Mouse (Mus musculus) heart, postnatal 36 days (tissue): ENCODE data around the gene Slc25a19. TPM values are rescaled to one million over a fixed set of nuclear protein-coding genes. Genes with fewer than 3 reads are reported as not detected.

ENCODE experiments used
- DNase-seq, 2 experiments: peaks; one replicate each; pipeline ENCODE4 v3.0.0; 2021 to 2022
- intact Hi-C: fragments of 180-260 bp; cut with DNase I; formaldehyde crosslinking; loops from one replicate; pipeline ENCODE4 v1.15.1; 2025
- total RNA-seq, 2 experiments: library from RNA; stranded (reverse); gene quantifications; 2 replicates each; pipeline ENCODE4 v1.2.3; 2021

Slc25a19 gene
- total RNA-seq, 2 experiments from 2014 or later: 35.5 to 38.8 TPM

DNA sequence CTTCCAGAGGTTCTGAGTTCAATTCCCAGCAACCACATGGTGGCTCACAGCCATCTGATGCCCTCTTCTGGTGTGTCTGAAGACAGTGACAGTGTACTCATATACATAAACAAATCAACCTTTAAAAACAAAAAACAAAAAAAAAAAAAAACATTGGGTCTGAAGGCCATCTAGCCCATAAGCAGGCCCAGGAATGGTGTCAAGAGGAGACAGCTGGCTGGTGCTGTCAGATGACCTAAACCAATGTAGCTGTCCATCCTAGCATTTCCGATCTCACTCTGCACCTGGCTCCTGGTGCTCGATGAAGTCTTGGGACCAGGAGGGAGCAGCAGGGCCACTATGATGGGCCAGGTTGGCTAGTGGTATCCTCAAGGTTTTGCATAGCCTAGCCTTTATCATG is 14.6 kb upstream of the Slc25a19 start:
- DNase-seq: no peak
- intact Hi-C loops: no loop called here

DNA sequence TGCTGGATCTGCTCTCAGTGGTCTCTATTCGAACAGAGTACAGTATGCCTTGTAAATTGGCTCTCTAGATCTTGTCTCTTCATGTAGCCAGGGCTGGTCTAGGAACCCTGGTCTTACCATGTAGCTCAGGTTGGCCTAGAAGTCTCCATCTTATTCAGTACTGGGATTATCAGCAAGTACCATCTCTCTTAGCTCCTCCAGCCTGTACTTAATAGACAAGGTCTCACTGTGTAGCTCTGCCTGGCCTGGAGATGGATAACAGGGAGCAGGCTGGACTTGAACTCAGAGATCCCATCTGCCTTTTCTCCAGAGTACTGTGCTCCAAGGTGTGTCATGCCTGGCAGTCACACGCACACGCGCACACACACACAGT is 13.6 kb upstream of the Slc25a19 start:
- no peak for DNase-seq

DNA sequence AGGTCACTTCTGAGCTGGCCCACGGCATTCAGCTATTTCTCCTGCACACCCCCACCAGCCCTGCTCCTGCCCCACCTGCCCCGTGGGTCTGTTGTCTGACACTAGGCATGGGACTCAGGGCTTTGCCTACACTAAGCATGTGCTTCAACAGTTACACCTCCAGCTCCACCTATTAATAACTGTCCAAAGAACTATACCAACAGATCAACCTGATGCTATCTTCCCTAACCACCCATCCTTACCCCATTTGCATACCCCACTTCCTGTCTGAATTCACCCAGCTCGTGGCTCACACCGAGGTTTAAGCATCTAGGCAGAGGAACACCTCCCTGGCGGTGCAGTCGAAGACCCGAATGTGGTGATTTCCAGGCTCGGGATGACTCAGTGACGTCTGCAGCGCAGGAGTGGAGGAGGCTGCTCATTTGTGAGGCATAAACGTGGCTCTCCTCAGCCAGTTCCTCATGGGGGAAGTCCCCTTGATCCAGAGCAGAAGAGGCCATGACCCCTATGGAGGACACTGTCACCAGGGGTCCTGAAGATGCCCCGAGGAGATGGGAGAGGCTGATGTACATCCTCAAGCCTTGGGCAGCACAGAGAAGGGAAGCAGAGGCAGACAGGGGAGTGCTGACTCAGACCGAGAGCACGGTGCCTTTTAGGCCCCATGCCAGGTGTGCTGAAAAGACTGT is 13.0 kb upstream of the Slc25a19 start:
- no peak for DNase-seq
- intact Hi-C loops: no loop called here

More for the DNA sequence above, 13.6 kb upstream of the Slc25a19 start:
- intact Hi-C loops: no loop called here

DNA sequence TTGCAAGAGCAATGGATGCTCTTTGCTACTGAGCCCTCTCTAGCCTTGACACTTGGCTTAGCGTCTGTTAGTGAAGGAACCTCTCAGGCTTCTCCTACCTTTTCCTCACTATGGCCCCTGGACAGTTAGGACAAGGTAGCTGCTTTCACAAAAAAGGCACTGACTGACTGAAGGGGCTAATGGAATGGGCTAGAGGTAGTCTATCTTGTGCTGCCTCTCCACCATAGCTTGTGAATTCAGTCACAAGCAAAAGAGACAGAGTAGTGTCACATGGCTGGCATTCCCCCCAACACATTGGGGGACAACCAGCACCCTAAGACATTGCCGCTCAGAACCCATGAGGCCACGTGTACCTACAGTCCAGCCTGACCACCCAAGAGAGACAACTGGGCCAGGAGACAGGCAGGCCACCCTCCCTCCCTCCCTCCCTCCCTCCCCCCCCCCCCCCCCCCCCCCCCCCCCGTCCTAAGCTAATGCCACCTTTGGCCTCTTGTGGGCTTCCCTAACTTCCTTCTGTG is 12.3 kb upstream of the Slc25a19 start:
- intact Hi-C loops: no loop called here
- no peak for DNase-seq

DNA sequence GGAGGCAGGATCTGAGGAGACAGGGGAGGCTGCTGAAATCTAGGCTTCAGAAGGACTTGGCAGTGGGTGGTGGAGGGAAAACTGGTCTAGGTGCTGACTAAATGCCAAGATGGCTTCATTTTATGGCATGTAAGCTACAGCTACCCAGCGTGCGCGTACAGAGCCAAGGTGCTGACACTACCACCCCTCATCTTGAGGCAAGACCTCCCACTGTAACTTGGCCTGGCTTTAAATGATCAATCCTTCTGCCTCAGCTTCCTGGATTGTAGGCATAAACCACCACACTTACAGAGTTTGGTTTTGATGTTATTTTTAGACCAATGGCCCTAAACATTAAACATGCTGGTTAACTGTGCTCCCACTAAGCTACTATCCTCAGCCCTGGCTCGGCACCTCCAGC is 11.4 kb upstream of the Slc25a19 start:
- DNase-seq: no peak
- intact Hi-C loops: no loop called here

DNA sequence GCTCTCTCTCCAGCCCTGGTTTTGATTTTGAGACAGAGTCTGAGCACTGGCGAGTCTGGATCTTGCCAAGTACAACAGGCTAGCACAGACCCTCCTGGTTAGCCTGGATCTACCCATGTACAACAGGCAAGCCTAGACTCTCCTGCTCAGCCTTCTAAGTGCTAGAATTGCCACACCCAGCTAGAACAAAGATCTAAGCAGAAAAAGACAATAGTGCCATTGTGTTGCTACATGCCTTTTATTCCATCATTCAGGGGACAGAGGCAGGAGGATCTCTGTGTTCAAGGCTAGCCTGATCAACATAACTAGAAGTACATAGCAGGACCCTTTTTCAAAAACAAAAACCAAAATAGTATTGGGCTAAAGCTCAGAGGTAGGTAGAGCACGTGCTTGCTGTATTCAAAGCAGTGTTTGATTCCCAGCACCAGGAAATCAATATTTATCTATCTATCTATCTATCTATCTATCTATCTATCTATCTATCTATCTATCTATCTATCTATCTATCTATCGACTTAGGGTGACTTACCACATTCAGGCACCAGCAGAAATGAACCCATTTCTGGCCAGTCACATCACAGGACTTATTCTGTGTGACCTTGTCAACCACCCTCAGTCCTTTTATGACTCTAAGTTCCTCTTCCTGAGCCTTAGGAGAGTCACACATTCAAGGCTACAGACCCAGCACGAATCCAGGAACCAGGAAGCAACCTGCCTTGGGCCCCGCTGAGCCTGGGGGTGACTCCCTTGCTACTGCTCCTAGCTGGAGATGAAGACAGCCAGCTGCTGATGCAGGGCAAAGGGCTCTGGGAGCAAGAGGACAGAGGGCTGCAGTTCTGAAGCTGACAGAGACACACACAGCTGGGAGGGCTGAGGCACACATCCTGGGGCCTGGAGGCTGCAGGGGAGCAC is 10.7 kb upstream of the Slc25a19 start:
- no peak for DNase-seq
- intact Hi-C loops: no loop called here

DNA sequence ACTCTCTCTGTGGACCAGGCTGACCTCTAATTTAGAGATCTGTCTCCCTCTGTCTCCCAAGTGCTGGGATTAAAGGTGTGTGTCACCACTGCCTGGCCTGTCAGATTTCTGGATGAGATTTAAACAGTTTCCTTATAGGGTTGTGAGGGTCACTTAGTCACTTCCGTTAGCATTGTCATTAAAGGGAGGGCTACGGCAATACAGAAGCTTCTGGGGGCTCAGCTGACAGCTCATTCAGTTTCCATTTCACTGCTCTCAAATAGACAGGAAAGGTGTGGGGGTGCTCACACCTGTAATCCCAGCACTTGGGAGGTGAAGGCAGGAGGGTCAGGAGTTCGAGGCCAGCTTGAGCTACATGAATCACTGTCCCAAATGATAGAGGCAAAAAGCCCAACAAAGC is 8.9 kb upstream of the Slc25a19 start:
- DNase-seq: no peak
- intact Hi-C loops: no loop called here

DNA sequence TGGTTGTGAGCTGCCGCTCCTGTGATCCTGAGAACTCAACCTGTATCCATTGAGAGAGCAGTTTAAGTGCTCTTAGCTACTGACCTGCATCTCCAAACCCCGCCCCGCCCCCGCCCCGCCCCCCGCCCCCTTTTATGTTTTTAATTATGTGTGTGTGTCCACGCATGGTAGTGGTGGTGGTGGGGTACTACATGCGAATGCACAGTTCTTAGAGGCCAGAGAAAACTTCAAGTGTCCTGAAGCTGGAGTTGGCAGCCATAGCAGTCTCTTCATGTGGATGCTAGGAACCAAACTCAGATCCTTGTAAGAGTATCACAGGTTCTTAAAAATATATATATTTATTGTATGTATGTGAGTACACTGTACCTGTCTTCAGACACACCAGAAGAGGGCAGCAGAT is 7.4 kb upstream of the Slc25a19 start:
- intact Hi-C loops: no loop called here

DNA sequence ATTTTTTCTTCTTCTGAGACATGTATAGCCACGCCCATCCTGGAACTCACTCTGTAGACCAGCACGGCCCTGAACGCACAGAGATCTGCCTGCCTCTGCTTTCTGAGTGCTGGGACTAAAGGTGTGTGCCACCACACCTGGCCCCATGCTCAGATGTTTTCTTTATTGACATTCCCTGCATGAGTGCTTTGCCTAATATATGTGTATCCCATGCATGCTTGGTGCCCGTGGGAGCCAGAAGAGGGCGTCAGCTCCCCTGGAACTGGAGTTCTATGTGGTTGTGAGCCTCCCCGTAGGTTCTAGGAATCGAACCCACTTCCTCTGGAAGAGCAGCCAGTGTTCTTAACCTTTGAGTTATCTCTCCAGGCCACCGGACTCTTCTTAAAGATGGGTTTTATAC is 6.9 kb upstream of the Slc25a19 start:
- no peak for DNase-seq
- intact Hi-C loops: no loop called here

More for the DNA sequence above, 7.4 kb upstream of the Slc25a19 start:
- DNase-seq: no peak

DNA sequence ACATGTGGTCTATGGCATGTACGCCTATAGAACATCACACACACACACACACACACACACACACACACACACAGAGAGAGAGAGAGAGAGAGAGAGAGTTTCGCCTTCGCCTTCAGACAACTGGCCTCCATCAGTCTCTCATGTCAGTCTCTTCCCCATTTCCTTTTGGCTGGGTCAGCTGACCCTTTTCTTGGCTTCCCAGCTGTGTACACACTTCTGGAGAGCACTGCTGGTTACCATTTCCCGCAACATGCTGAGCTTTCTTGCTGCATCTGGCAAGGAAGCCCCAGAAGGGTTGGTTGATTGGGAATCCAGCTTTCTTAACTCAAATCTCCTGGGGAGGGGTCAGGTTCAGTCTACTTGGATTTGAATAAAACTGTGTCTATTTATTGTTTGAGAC is 6.0 kb upstream of the Slc25a19 start:
- intact Hi-C loops: no loop called here
- DNase-seq: no peak

DNA sequence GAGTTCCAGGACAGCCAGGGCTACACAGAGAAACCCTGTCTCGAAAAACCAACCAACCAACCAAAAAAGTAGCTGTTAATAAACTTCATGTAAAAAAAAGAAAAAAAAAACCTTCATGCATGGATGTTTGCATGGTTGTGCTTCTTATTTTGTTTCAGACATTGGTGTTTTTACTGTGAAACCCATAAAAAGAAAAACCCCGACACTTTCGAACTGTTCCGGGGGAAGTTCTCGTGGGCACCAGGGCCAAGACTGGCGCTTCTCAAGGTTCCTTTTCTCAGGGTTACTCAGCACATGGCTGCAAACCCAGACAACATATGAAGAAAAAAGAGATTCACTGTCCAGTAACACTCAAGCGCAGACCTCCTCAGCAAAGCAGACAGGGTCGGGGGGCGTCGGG is 4.8 kb upstream of the Slc25a19 start:
- intact Hi-C loops: no loop called here
- no peak for DNase-seq

DNA sequence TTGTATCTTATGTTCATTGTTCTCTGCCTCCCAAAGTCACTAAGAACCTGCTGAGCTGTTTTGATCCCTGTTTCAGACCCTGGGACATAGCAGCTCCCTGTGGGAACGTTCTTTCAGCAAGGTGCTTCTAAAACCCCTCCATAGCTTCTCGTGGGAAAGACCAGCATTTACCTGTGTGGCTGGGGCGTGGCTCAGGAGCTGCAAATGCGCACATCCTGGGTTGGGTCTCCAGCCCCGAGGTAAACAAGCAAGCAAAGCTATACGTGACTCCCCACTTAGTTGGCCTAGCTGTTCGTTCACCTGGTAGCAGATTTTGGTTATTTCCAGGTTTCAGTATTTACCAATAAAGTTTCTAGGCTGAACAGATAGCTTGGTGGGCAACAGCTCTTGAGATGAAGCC is 4.2 kb upstream of the Slc25a19 start:
- intact Hi-C loops: no loop called here
- DNase-seq: no peak

DNA sequence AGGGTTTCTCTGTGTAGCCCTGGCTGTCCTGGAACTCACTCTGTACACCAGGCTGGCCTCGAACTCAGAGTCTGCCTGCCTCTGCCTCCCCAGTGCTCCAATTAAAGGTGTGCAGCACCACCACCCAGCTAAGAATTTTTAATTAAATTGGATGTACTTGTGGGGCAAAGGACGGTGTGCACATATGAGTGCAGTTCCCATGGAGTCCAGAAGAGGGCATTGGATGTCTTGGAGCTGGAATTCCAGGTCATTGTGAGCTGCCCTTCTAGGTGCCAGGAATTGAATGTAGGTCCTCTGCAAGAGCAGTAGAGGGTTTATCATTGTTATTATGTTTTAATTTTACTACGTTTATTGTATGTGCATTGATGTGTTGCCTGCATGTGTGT is 3.4 kb upstream of the Slc25a19 start:
- DNase-seq: peak; percentile 50 to 58
- intact Hi-C loops: no loop called here

DNA sequence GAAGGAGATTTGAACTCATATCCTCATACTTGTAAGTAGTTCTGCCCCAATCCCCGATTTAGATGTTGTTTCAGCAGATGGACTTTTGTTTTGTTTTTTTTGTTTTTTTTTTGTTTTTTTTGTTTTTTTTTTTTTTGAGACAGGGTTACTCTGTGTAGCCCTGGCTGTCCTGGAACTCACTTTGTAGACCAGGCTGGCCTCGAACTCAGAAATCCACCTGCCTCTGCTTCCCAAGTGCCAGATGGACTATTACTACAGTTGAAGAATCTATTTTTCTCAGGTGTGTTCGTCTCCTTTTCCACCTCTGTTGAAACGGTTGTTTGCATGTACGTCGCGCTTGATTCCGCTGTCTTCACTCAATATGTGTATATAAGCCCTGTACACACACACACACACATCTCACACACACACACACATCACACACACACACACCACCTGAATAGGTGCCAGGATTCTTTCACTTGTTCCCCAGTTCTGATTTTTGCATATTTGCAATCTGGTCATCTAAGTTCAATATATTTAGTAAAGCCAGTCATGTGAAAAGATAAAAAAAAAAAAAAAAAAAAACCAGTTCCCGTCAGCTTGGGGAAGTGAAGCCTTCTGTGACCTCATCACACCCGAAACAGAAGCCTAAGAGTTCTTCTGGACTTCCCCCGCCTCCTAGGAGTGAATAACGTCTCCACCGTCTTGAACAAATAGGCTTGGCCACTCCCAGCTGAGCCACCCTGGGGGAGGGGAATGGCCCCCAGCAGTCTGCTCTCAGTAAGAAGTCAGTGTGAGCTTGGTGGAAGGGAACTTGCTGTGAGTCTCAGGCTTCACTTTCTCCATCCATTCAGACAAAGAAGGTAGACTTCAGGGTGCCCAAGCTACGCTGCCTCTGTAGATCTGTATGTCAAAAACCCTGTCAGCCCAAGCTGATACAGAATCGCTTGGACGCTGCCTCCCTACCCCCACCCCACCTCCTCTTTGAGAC is 2.7 kb upstream of the Slc25a19 start:
- DNase-seq: peak; percentile 49 to 53
- intact Hi-C loops: no loop called here

DNA sequence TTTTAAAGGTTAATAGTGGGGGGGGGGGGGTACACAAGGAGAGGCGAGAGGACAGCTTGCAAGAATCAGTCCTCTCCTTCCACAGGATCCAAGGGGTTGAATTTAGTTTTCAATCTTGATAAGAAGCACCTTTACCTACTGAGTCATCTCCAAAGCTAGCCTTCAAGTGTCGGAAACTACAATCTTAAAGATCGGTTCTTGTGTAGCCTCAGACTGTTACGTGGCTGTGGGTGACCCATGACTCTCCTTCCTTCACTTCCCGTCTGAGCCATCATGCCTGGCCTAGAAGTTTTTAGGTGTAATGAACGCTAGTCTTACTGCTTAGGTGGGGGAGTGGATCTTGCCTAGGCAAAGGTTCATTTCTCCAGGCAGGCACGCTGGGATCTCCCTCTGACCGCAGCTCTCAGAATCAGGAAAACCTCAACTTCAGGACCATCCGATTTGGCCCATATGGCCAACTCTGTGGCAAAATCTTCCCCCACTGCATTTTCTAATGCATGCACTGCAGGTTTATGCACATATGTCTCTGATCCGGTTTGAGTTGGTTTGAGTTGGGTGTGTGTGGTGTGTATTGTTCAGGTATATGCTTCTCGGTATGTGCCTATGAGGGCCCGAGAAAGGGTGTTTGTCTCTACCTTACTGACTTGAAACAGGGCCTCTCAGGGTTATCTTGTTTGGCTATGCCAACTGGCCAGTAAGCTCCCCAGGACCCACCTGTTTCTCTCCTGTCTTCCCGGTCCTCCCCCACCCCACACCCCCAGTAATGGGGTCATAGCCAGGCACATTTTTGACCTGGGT is 1.8 kb upstream of the Slc25a19 start:
- no peak for DNase-seq
- intact Hi-C loops: loop anchor here (5.0 kb wide), 1 partner anchor 182 kb away; the partner anchor contains the start of genes Caskin2 and Tsen54

DNA sequence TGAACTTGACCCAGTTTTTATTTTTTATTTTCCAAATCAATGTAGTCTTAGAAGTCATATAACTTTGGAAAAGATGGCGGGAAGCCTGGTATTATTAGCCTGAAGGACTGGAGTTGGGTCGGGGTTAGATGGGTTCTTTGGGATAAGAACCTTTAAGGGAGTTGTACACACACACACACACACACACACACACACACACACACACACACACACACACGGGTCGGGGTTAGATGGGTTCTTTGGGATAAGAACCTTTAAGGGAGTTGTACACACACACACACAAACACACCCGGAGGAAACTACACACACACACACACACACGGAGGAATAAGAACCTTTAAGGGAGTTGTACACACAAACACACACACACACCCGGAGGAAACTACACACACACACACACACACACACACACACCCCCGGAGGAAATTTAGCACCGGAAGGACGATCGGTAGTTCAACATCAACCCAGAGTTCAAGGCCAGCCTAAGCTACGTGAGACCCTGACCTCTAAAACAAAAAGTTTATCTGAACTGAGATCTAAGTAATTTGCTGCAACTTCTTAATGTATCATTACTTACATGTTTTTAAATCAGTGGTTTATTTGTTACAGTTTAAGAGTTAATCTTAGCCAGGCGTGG is 488 bp upstream of the Slc25a19 start:
- intact Hi-C loops: loop anchor here (5.0 kb wide), 1 partner anchor 184 kb away; the partner anchor contains the start of genes Caskin2 and Tsen54

DNA sequence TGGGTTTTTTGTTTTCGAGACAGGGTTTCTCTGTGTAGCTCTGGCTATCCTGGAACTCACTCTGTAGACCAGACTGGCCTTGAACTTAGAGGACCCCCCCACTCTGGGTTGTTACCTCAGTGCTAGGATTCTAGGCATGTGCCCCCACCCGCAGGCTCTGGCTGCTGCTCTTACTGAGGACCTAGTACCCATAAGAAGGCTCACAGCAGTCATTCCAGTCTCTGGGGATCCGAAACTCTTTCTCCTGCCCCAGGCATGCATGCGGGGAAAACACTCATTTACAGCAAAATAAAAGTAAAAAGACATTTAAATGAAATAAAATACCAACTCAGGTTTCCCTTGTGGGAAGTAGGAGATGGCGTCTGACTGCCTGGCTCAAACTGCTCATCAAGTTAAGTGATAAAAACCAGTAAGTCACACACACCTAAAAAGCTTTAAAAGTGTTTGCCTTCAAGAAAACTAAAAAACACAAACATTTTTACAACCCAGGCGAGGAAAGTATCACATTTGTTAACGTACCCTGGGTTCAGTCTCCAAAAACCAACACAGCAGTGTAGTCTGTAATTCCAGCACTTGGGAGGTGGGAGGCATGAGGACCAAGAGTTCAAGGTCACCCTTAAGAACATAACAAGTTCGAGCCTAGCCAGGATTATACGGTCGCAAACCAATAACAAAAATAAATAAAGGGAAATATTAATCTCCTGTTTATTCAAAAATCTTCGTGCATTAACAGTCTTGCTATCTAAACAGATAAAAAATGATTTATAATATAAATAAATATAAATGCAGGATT is 1.1 kb downstream of the Slc25a19 start:
- DNase-seq: no peak
- intact Hi-C loops: loop anchor here (5.0 kb wide), 1 partner anchor 185 kb away; the partner anchor contains the start of genes Caskin2 and Tsen54

More for the DNA sequence above, 488 bp upstream of the Slc25a19 start:
- DNase-seq: no peak

DNA sequence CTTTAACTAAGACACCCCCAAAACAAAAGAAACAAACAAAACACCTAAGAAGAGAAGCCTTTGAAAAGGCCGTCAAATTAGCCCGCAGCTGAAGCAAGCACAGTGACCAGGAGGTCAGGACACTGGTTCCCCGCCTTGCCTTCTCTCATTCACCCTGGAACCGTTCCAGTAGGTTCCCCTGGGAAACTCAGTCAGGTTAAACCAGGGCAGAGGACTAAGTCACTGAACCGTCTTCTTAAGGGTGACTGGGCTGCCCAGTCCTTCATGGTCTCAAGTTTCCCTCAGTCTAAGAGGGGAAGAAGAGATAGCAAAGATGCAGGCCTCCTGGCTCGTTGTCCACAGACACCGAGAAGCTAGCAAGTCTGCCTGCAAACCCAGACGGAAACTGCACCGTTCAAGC is 2.2 kb downstream of the Slc25a19 start:
- no peak for DNase-seq
- intact Hi-C loops: loop anchor here (5.0 kb wide), 1 partner anchor 186 kb away; the partner anchor contains the start of genes Caskin2 and Tsen54
